Mouse (Mus musculus) myocyte (in vitro differentiated cells): ENCODE data around the gene Ripk1. TPM values are rescaled to one million over a fixed set of nuclear protein-coding genes. Genes with fewer than 3 reads are reported as not detected.
A peak's percentile ranks its signal among the peaks of the same experiment; 100 is the strongest.

Experiments
- H3K27me3 ChIP-seq: one replicate; pipeline ENCODE4 v1.6.1; 2011; ENCODE audit not compliant: control insufficient read depth, insufficient read depth, insufficient read length
- H3K36me3 ChIP-seq: one replicate; pipeline ENCODE4 v1.6.1; 2011; ENCODE audit not compliant: control insufficient read depth, insufficient read depth
- H3K4me2 ChIP-seq: one replicate; pipeline ENCODE4 v1.6.1; 2011; ENCODE audit warnings: low read depth, control low read depth
- H3K4me3 ChIP-seq: one replicate; pipeline ENCODE4 v1.5.1; 2011; ENCODE audit warnings: mild to moderate bottlenecking, control low read depth, moderate library complexity
- H3K79me2 ChIP-seq: one replicate; pipeline ENCODE4 v1.6.1; 2011; ENCODE audit not compliant: control insufficient read depth, insufficient read depth
- H3ac ChIP-seq: one replicate; pipeline ENCODE4 v1.6.1; 2011; ENCODE audit not compliant: control insufficient read depth, insufficient read length
- CEBPB ChIP-seq: IDR thresholded peaks from 2 replicates; pipeline ENCODE4 v1.6.1; 2011; ENCODE audit warnings: mild to moderate bottlenecking, moderate library complexity; ENCODE audit not compliant: poor library complexity, insufficient read depth, severe bottlenecking
- E2F4 ChIP-seq: IDR thresholded peaks from one replicate; pipeline ENCODE4 v1.6.1; 2011; ENCODE audit warnings: mild to moderate bottlenecking, control low read depth, moderate library complexity; ENCODE audit not compliant: insufficient read depth
- MAX ChIP-seq: IDR thresholded peaks from one replicate; pipeline ENCODE4 v1.6.1; 2011; ENCODE audit warnings: low read depth, mild to moderate bottlenecking, control low read depth
- MYOD1 ChIP-seq, 3 experiments: IDR thresholded peaks; one replicate each; pipeline ENCODE4 v1.6.1; 2011; ENCODE audit warnings: control low read depth in 2 of 3, low read depth in 2 of 3, mild to moderate bottlenecking in 2 of 3, moderate library complexity in 1 of 3; ENCODE audit not compliant: insufficient read length in 2 of 3, control insufficient read depth in 1 of 3
- MYOG ChIP-seq, 3 experiments: IDR thresholded peaks; one replicate each; pipeline ENCODE4 v1.6.1; 2011; ENCODE audit warnings: control low read depth in 2 of 3, low read depth in 2 of 3, mild to moderate bottlenecking in 2 of 3; ENCODE audit not compliant: insufficient read length in 2 of 3, control insufficient read depth in 1 of 3, insufficient read depth in 1 of 3
- POLR2A ChIP-seq: IDR thresholded peaks from one replicate; pipeline ENCODE4 v1.6.1; 2011; ENCODE audit warnings: low read depth, mild to moderate bottlenecking, control low read depth, moderate library complexity; ENCODE audit not compliant: insufficient read length
- POLR2AphosphoS2 ChIP-seq: IDR thresholded peaks from one replicate; pipeline ENCODE4 v1.6.1; 2011; ENCODE audit warnings: low read depth, control low read depth; ENCODE audit not compliant: insufficient read length
- REST ChIP-seq: IDR thresholded peaks from one replicate; pipeline ENCODE4 v1.6.1; 2011; ENCODE audit warnings: mild to moderate bottlenecking, control low read depth, moderate library complexity; ENCODE audit not compliant: insufficient read depth, insufficient read length
- SRF ChIP-seq: IDR thresholded peaks from one replicate; pipeline ENCODE4 v1.6.1; 2011; ENCODE audit warnings: low read depth; ENCODE audit not compliant: control insufficient read depth, insufficient read length
- TCF12 ChIP-seq: IDR thresholded peaks from one replicate; pipeline ENCODE4 v1.6.1; 2011; ENCODE audit warnings: mild to moderate bottlenecking, control low read depth; ENCODE audit not compliant: poor library complexity, insufficient read depth, severe bottlenecking
- TCF3 ChIP-seq: IDR thresholded peaks from one replicate; pipeline ENCODE4 v1.6.1; 2011; ENCODE audit warnings: low read depth, control low read depth; ENCODE audit not compliant: insufficient read length
- USF1 ChIP-seq: IDR thresholded peaks from one replicate; pipeline ENCODE4 v1.6.1; 2011; ENCODE audit warnings: low read depth, mild to moderate bottlenecking, control low read depth, moderate library complexity
- polyA plus RNA-seq: library from polyadenylated mRNA; unstranded; fragments of >200 nt; fragmentation: generic; extraction: Trizol; gene quantifications from one replicate; pipeline ENCODE4 v1.2.1, GENCODE M21; 2012; ENCODE audit warnings: missing spikeins

Ripk1 gene
- polyA plus RNA-seq, 1 experiment: 6.5 TPM

- Histone ChIP-seq H3K4me2 (no peak overlapping the region), H3K79me2 (no peaks in the 10 kb centered on the region), H3K4me3 (no peak overlapping the region), H3ac (no peak overlapping the region), H3K36me3 (peaks cover 2% of the 10 kb centered on the region), H3K27me3 (no peaks in the 10 kb centered on the region)
- TF ChIP-seq TCF3 (no peak), POLR2A (no peak), SRF (no peak), MYOD1 (IDR thresholded peaks at IDR 0.05; ENCODE audit: control insufficient read depth in 1 of 3, insufficient read length in 2 of 3, low read depth in 2 of 3) (no peak), USF1 (no peak), MAX (no peak), REST (no peak), MYOG (IDR thresholded peaks at IDR 0.05; ENCODE audit: control insufficient read depth in 1 of 3, insufficient read depth in 1 of 3, insufficient read length in 2 of 3, low read depth in 2 of 3) (no peak), TCF12 (no peak), POLR2AphosphoS2 (no peak), E2F4 (no peak), CEBPB (no peak)
Observed at GRCm38 (mm10) chr13:34053673-34054282, 51.6 kb downstream of the Ripk1 start.

- no peaks in the 10 kb centered on the region for H3K79me2 ChIP-seq
- no peak overlapping the region for H3K4me3 ChIP-seq
- no peaks in the 10 kb centered on the region for H3K27me3 ChIP-seq
- TF ChIP-seq MAX (no peak), E2F4 (no peak), USF1 (no peak), REST (no peak), MYOD1 (IDR thresholded peaks at IDR 0.05; ENCODE audit: control insufficient read depth in 1 of 3, insufficient read length in 2 of 3, low read depth in 2 of 3) (no peak), MYOG (IDR thresholded peaks at IDR 0.05; ENCODE audit: control insufficient read depth in 1 of 3, insufficient read depth in 1 of 3, insufficient read length in 2 of 3, low read depth in 2 of 3) (no peak), TCF12 (no peak), SRF (no peak), TCF3 (no peak)
- H3K4me2 ChIP-seq: no peak overlapping the region
- H3K36me3 ChIP-seq: peaks cover 4% of the 10 kb centered on the region
- no peak overlapping the region for H3ac ChIP-seq
Observed at GRCm38 (mm10) chr13:34054391-34054790, 52.2 kb downstream of the Ripk1 start.

DNA sequence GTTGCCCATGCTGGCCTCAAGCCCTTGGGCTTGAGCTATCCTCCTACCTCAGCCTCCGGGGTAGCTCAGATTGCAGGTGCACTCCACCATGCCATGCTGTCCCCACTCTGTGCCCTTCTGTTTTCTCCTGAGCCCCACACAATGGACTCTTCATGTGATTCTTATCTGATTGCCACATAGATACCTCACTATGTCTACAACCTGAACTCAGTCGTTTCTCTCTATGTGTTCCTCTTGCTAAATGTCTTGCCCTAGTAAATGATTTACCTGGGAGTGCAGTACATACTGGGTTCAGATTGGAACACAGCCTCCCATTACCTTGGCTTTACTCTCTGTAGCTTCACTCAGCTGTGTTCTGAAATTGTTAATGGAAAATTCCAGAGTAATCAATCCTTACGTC, 52.8 kb downstream of the Ripk1 start:
- H3K4me3 ChIP-seq: no peak overlapping the region

DNA sequence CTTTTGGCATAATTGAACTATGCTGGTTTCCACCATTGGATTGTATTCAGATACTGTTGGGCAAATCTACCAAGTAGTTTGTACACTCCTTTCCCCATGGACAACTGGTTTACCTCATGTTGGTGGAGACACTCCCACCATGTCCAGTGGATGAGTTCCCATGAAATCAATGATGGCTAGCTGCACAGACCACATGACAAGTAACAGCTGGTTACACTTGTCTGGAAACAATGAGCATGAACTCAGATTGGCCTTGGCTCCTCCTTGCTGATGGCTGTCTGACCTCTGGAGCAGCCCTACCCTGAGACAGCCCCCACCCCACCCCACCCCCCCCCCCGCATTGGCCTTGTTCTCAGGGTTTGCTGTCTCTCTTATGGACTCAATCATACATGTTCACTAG, 55.1 kb downstream of the Ripk1 start:
- Histone ChIP-seq H3K79me2 (no peaks in the 10 kb centered on the region), H3K27me3 (no peaks in the 10 kb centered on the region), H3ac (no peak overlapping the region), H3K4me2 (no peak overlapping the region), H3K4me3 (no peak overlapping the region), H3K36me3 (peaks cover 4% of the 10 kb centered on the region)
- no peak for TF ChIP-seq E2F4
- TF ChIP-seq MYOG (IDR thresholded peaks at IDR 0.05; ENCODE audit: control insufficient read depth in 1 of 3, insufficient read depth in 1 of 3, insufficient read length in 2 of 3, low read depth in 2 of 3): peak in 1 of 3 experiments; percentile 63
- peak in 2 of 3 experiments; percentile 60 to 61 for TF ChIP-seq MYOD1 (IDR thresholded peaks at IDR 0.05; ENCODE audit: control insufficient read depth in 1 of 3, insufficient read length in 2 of 3, low read depth in 2 of 3)
- TF ChIP-seq POLR2AphosphoS2: no peak
- TF ChIP-seq MAX: no peak
- TF ChIP-seq REST: no peak

More for the DNA sequence above, 52.8 kb downstream of the Ripk1 start:
- Histone ChIP-seq H3K4me2 (no peak overlapping the region), H3ac (no peak overlapping the region), H3K79me2 (no peaks in the 10 kb centered on the region), H3K36me3 (peaks cover 4% of the 10 kb centered on the region), H3K27me3 (no peaks in the 10 kb centered on the region)
- TF ChIP-seq POLR2A (no peak), TCF3 (no peak), POLR2AphosphoS2 (no peak), SRF (no peak), MYOD1 (IDR thresholded peaks at IDR 0.05; ENCODE audit: control insufficient read depth in 1 of 3, insufficient read length in 2 of 3, low read depth in 2 of 3) (no peak), E2F4 (no peak)

GRCm38 (mm10) chr13:34060061-34060460, 57.9 kb downstream of the Ripk1 start:
- no peaks in the 10 kb centered on the region for H3K27me3 ChIP-seq
- no peak overlapping the region for H3K4me3 ChIP-seq
- TF ChIP-seq CEBPB (no peak), MYOD1 (IDR thresholded peaks at IDR 0.05; ENCODE audit: control insufficient read depth in 1 of 3, insufficient read length in 2 of 3, low read depth in 2 of 3) (no peak), TCF3 (no peak), MAX (no peak), E2F4 (no peak), TCF12 (no peak), REST (no peak), USF1 (no peak), POLR2A (no peak), SRF (no peak), POLR2AphosphoS2 (no peak), MYOG (IDR thresholded peaks at IDR 0.05; ENCODE audit: control insufficient read depth in 1 of 3, insufficient read depth in 1 of 3, insufficient read length in 2 of 3, low read depth in 2 of 3) (no peak)
- H3ac ChIP-seq: no peak overlapping the region
- no peaks in the 10 kb centered on the region for H3K79me2 ChIP-seq
- H3K4me2 ChIP-seq: no peak overlapping the region
- H3K36me3 ChIP-seq: peaks cover 4% of the 10 kb centered on the region
